Mouse (Mus musculus) brain, embryonic 14.5 days (tissue): ENCODE results near the gene Krt5.

Experiments
- CTCF ChIP-seq: fragments of 200-500 bp; IDR thresholded peaks from 2 replicates; pipeline ENCODE4 v1.5.1; 2012; ENCODE audit warnings: inconsistent platforms, mild to moderate bottlenecking, moderate library complexity, borderline replicate concordance; ENCODE audit not compliant: insufficient read depth, insufficient read length; ENCODE audit errors: extremely low read depth
- POLR2A ChIP-seq: fragments of 200-500 bp; IDR thresholded peaks from 2 replicates; pipeline ENCODE4 v1.6.1; 2012; ENCODE audit warnings: mild to moderate bottlenecking, inconsistent platforms, borderline replicate concordance; ENCODE audit not compliant: poor library complexity, insufficient read depth, insufficient read length, severe bottlenecking; ENCODE audit errors: extremely low read depth

- TF ChIP-seq CTCF (no peak), POLR2A (no peak)
Observed at GRCm38 (mm10) chr15:101712720-101713119, at the start of gene Krt5.
